Mouse (Mus musculus): Measurements from ENCODE around the gene Odc1.

DNA sequence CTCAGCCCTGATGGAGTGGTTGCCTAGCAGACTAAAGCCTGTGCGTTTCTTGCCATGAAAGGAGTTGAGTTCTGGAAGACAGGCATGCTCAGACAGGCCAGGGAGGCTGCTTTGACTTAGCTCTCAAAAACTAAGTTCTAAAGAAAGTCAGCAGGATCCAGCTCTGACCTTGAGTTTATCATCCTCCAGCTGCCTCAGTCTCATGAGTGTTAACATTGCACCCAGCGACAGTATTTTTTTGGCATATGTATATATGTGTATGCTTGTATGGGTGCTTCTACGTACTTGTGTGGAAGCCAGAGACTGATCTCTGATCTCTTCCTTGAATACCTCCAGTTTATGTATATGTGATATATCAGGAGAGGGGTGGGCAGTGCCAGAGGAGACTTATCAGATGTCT, 7.8 kb downstream of the Odc1 start:
- TF ChIP-seq POLR2A (IDR thresholded peaks at IDR 0.05; ENCODE audit: control insufficient read depth, low read depth, low read length) (no peak), CTCF (IDR thresholded peaks at IDR 0.05; ENCODE audit: control insufficient read depth, insufficient read depth, insufficient replicate concordance, low read depth, low read length) (no peak)
